Mouse (Mus musculus): Measurements from ENCODE around the gene Ankrd33. TPM values are rescaled to one million over a fixed set of nuclear protein-coding genes. Genes with fewer than 3 reads are reported as not detected.

Gene Ankrd33
- polyA plus RNA-seq, 1 experiment from 2014 or later = not detected

- H3K9me3 ChIP-seq (replicated peaks; ENCODE audit: control insufficient read depth, low read length) = no peaks in the 10 kb centered on the region
- H3K4me1 ChIP-seq (ENCODE audit: control insufficient read depth, insufficient read depth, low read length) = peaks cover 25% of the 10 kb centered on the region
- no peak overlapping the region for H3K27ac ChIP-seq (ENCODE audit: low read depth, low read length)
- no peaks in the 10 kb centered on the region for H3K36me3 ChIP-seq (ENCODE audit: control insufficient read depth, insufficient read depth, low read length)
- H3K9ac ChIP-seq (ENCODE audit: low read depth, low read length) = no peak overlapping the region
- H3K4me3 ChIP-seq (ENCODE audit: low read depth, low read length) = no peak overlapping the region
- H3K4me2 ChIP-seq = no peak overlapping the region
- peaks cover 15% of the 10 kb centered on the region for H3K27me3 ChIP-seq (ENCODE audit: control insufficient read depth, insufficient read depth, low read length)
- ATAC-seq (replicated peaks; ENCODE audit: insufficient number of reproducible peaks, low FRiP score, low TSS enrichment) = no peak
- WGBS (ENCODE audit: insufficient replicate concordance) = 82% methylated on average over 9 of the region's 9 CpGs
Observed at GRCm38 (mm10) chr15:101080031-101080520, 35.5 kb upstream of the Ankrd33 start.

GRCm38 (mm10) chr15:101081035-101081548 is 34.5 kb upstream of the Ankrd33 start:
- ATAC-seq (replicated peaks; ENCODE audit: insufficient number of reproducible peaks, low FRiP score, low TSS enrichment) = no peak
- H3K4me3 ChIP-seq (ENCODE audit: low read depth, low read length) = no peak overlapping the region
- no peaks in the 10 kb centered on the region for H3K9me3 ChIP-seq (replicated peaks; ENCODE audit: control insufficient read depth, low read length)
- no peak overlapping the region for H3K27ac ChIP-seq (ENCODE audit: low read depth, low read length)
- no peak overlapping the region for H3K4me2 ChIP-seq
- H3K36me3 ChIP-seq (ENCODE audit: control insufficient read depth, insufficient read depth, low read length) = no peaks in the 10 kb centered on the region
- H3K4me1 ChIP-seq (ENCODE audit: control insufficient read depth, insufficient read depth, low read length) = peaks cover 20% of the 10 kb centered on the region
- 73% methylated on average over 7 of the region's 7 CpGs for WGBS (ENCODE audit: insufficient replicate concordance)
- no peak overlapping the region for H3K9ac ChIP-seq (ENCODE audit: low read depth, low read length)
- H3K27me3 ChIP-seq (ENCODE audit: control insufficient read depth, insufficient read depth, low read length) = peaks cover 13% of the 10 kb centered on the region

- peaks cover 6% of the 10 kb centered on the region for H3K27me3 ChIP-seq (ENCODE audit: control insufficient read depth, insufficient read depth, low read length)
- no peaks in the 10 kb centered on the region for H3K9me3 ChIP-seq (replicated peaks; ENCODE audit: control insufficient read depth, low read length)
- no peak overlapping the region for H3K9ac ChIP-seq (ENCODE audit: low read depth, low read length)
- H3K27ac ChIP-seq (ENCODE audit: low read depth, low read length) = no peak overlapping the region
- no peaks in the 10 kb centered on the region for H3K36me3 ChIP-seq (ENCODE audit: control insufficient read depth, insufficient read depth, low read length)
- no peak for ATAC-seq (replicated peaks; ENCODE audit: insufficient number of reproducible peaks, low FRiP score, low TSS enrichment)
- H3K4me3 ChIP-seq (ENCODE audit: low read depth, low read length) = no peak overlapping the region
- 53% methylated on average over 4 of the region's 4 CpGs for WGBS (ENCODE audit: insufficient replicate concordance)
- H3K4me1 ChIP-seq (ENCODE audit: control insufficient read depth, insufficient read depth, low read length) = peaks cover 9% of the 10 kb centered on the region
- H3K4me2 ChIP-seq = no peak overlapping the region
Observed at GRCm38 (mm10) chr15:101082236-101082635, 33.3 kb upstream of the Ankrd33 start.

- H3K9me3 ChIP-seq (replicated peaks; ENCODE audit: control insufficient read depth, low read length) = no peaks in the 10 kb centered on the region
- WGBS (ENCODE audit: insufficient replicate concordance) = 64% methylated on average over 10 of the region's 10 CpGs
- H3K4me1 ChIP-seq (ENCODE audit: control insufficient read depth, insufficient read depth, low read length) = peaks cover 4% of the 10 kb centered on the region; the same call in 1 of the 2 replicates
- no peak overlapping the region for H3K4me3 ChIP-seq (ENCODE audit: low read depth, low read length)
- no peak overlapping the region for H3K27ac ChIP-seq (ENCODE audit: low read depth, low read length)
- no peak for ATAC-seq (replicated peaks; ENCODE audit: insufficient number of reproducible peaks, low FRiP score, low TSS enrichment)
- no peak overlapping the region for H3K4me2 ChIP-seq
- no peaks in the 10 kb centered on the region for H3K27me3 ChIP-seq (ENCODE audit: control insufficient read depth, insufficient read depth, low read length)
- no peak overlapping the region for H3K9ac ChIP-seq (ENCODE audit: low read depth, low read length)
- H3K36me3 ChIP-seq (ENCODE audit: control insufficient read depth, insufficient read depth, low read length) = no peaks in the 10 kb centered on the region
Observed at GRCm38 (mm10) chr15:101084499-101084898, 31.1 kb upstream of the Ankrd33 start.

GRCm38 (mm10) chr15:101086451-101086850 is 29.1 kb upstream of the Ankrd33 start:
- 76% methylated on average over 9 of the region's 9 CpGs for WGBS (ENCODE audit: insufficient replicate concordance)
- Histone ChIP-seq H3K36me3 (ENCODE audit: control insufficient read depth, insufficient read depth, low read length) (no peaks in the 10 kb centered on the region), H3K4me1 (ENCODE audit: control insufficient read depth, insufficient read depth, low read length) (peaks cover 4% of the 10 kb centered on the region; the same call in 1 of the 2 replicates), H3K9ac (ENCODE audit: low read depth, low read length) (no peak overlapping the region), H3K4me2 (no peak overlapping the region), H3K27me3 (ENCODE audit: control insufficient read depth, insufficient read depth, low read length) (no peaks in the 10 kb centered on the region), H3K27ac (ENCODE audit: low read depth, low read length) (no peak overlapping the region), H3K4me3 (ENCODE audit: low read depth, low read length) (no peak overlapping the region), H3K9me3 (replicated peaks; ENCODE audit: control insufficient read depth, low read length) (no peaks in the 10 kb centered on the region)
- ATAC-seq (replicated peaks; ENCODE audit: insufficient number of reproducible peaks, low FRiP score, low TSS enrichment) = no peak

- 63% methylated on average over 3 of the region's 3 CpGs for WGBS (ENCODE audit: insufficient replicate concordance)
- H3K36me3 ChIP-seq (ENCODE audit: control insufficient read depth, insufficient read depth, low read length) = no peaks in the 10 kb centered on the region
- ATAC-seq (replicated peaks; ENCODE audit: insufficient number of reproducible peaks, low FRiP score, low TSS enrichment) = no peak
- no peak overlapping the region for H3K9ac ChIP-seq (ENCODE audit: low read depth, low read length)
- H3K4me2 ChIP-seq = no peak overlapping the region
- H3K4me3 ChIP-seq (ENCODE audit: low read depth, low read length) = no peak overlapping the region
- peaks cover 4% of the 10 kb centered on the region; the same call in 1 of the 2 replicates for H3K4me1 ChIP-seq (ENCODE audit: control insufficient read depth, insufficient read depth, low read length)
- no peaks in the 10 kb centered on the region for H3K9me3 ChIP-seq (replicated peaks; ENCODE audit: control insufficient read depth, low read length)
- no peak overlapping the region for H3K27ac ChIP-seq (ENCODE audit: low read depth, low read length)
- no peaks in the 10 kb centered on the region for H3K27me3 ChIP-seq (ENCODE audit: control insufficient read depth, insufficient read depth, low read length)
Observed at GRCm38 (mm10) chr15:101086956-101087355, 28.6 kb upstream of the Ankrd33 start.

GRCm38 (mm10) chr15:101088291-101088690 is 27.3 kb upstream of the Ankrd33 start:
- WGBS (ENCODE audit: insufficient replicate concordance) = 74% methylated on average over 4 of the region's 4 CpGs
- no peak for ATAC-seq (replicated peaks; ENCODE audit: insufficient number of reproducible peaks, low FRiP score, low TSS enrichment)
- H3K9me3 ChIP-seq (replicated peaks; ENCODE audit: control insufficient read depth, low read length) = no peaks in the 10 kb centered on the region
- no peak overlapping the region for H3K4me3 ChIP-seq (ENCODE audit: low read depth, low read length)
- no peak overlapping the region for H3K9ac ChIP-seq (ENCODE audit: low read depth, low read length)
- no peak overlapping the region for H3K27ac ChIP-seq (ENCODE audit: low read depth, low read length)
- peaks cover 4% of the 10 kb centered on the region for H3K27me3 ChIP-seq (ENCODE audit: control insufficient read depth, insufficient read depth, low read length)
- H3K36me3 ChIP-seq (ENCODE audit: control insufficient read depth, insufficient read depth, low read length) = no peaks in the 10 kb centered on the region
- H3K4me1 ChIP-seq (ENCODE audit: control insufficient read depth, insufficient read depth, low read length) = peaks cover 6% of the 10 kb centered on the region
- no peak overlapping the region for H3K4me2 ChIP-seq

- peaks cover 6% of the 10 kb centered on the region for H3K27me3 ChIP-seq (ENCODE audit: control insufficient read depth, insufficient read depth, low read length)
- no peak for ATAC-seq (replicated peaks; ENCODE audit: insufficient number of reproducible peaks, low FRiP score, low TSS enrichment)
- H3K9ac ChIP-seq (ENCODE audit: low read depth, low read length) = no peak overlapping the region
Observed at GRCm38 (mm10) chr15:101091551-101091950, 24.0 kb upstream of the Ankrd33 start.

More at GRCm38 (mm10) chr15:101091551-101091950, 24.0 kb upstream of the Ankrd33 start:
- Histone ChIP-seq H3K4me3 (ENCODE audit: low read depth, low read length) (no peak overlapping the region), H3K9me3 (replicated peaks; ENCODE audit: control insufficient read depth, low read length) (no peaks in the 10 kb centered on the region), H3K27ac (ENCODE audit: low read depth, low read length) (no peak overlapping the region), H3K36me3 (ENCODE audit: control insufficient read depth, insufficient read depth, low read length) (no peaks in the 10 kb centered on the region), H3K4me2 (no peak overlapping the region), H3K4me1 (ENCODE audit: control insufficient read depth, insufficient read depth, low read length) (peaks cover 13% of the 10 kb centered on the region)
- 83% methylated on average over 8 of the region's 8 CpGs for WGBS (ENCODE audit: insufficient replicate concordance)

Data from heart, embryonic 11.5 days (tissue).